In genomic region chr16:52148041-52148440, GRCm38 (mm10) we compare ENCODE assay signal across 15 mouse cellular contexts.
"Had no signal": no experiment of that assay in that cellular context is flagged by ENCODE, and none has a peak within 500 bp of the region (broad histone marks: within the 10 kb centered on the region; RNA-seq: fewer than 3 reads in every experiment).

No protein-coding gene starts in this region.

- ATAC-seq: intestine, embryonic 16.5 days; liver, postnatal 0 days; lung, postnatal 0 days had no signal

- DNase-seq: kidney, adult 2 months; kidney, postnatal 14 days; layer of hippocampus, adult 9-11 months; liver, postnatal 0 days; lung, embryonic 14.5 days; right cerebral cortex, postnatal 4 days; thymus, adult 18-20 months; thymus, postnatal 36 days had no signal

- H3K9me3 ChIP-seq: midbrain, embryonic 12.5 days had no signal

- H3K4me1 ChIP-seq: midbrain, embryonic 12.5 days had no signal

- H3K27ac ChIP-seq: liver, embryonic 14.5 days; macrophage; midbrain, embryonic 12.5 days had no signal

- H3K4me2 ChIP-seq: liver, embryonic 11.5 days; lung, embryonic 14.5 days; midbrain, embryonic 12.5 days had no signal

- H3K27me3 ChIP-seq: midbrain, embryonic 12.5 days had no signal

- H3K9ac ChIP-seq: liver, embryonic 14.5 days; liver, postnatal 0 days; lung, embryonic 14.5 days; midbrain, embryonic 12.5 days had no signal

- H3K4me3 ChIP-seq: layer of hippocampus, adult 2 months; midbrain, embryonic 12.5 days had no signal
